Mouse (Mus musculus) stomach, postnatal 0 days (tissue): ENCODE results near the gene Nup98.

ENCODE experiments used
- CTCF ChIP-seq: IDR thresholded peaks from 2 replicates; pipeline ENCODE4 v1.5.1; 2016; ENCODE audit warnings: antibody characterized with exemption, low read depth, mild to moderate bottlenecking, moderate library complexity
- EP300 ChIP-seq: optimal IDR thresholded peaks from 2 replicates; pipeline ENCODE3; 2016; ENCODE audit warnings: antibody characterized with exemption

GRCm38 (mm10) chr7:102249896-102250630 is 40.1 kb upstream of the Nup98 start:
- TF ChIP-seq EP300 (no peak), CTCF (no peak)
